Mouse (Mus musculus): ENCODE results near the gene Lrrc4b. TPM values are rescaled to one million over a fixed set of nuclear protein-coding genes. Genes with fewer than 3 reads are reported as not detected.

The Lrrc4b gene
- polyA plus RNA-seq, 1 experiment, result not detected

- peaks cover 76% of the 10 kb centered on the region for H3K27me3 ChIP-seq (ENCODE audit: control insufficient read depth, insufficient read depth, insufficient read length)
- TF ChIP-seq TCF12 (IDR thresholded peaks at IDR 0.05; ENCODE audit: insufficient read depth, poor library complexity, severe bottlenecking) (no peak), MYOG (IDR thresholded peaks at IDR 0.05; ENCODE audit: control insufficient read depth in 1 of 3, insufficient read depth in 1 of 3, insufficient read length in 2 of 3, low read depth in 2 of 3) (no peak), POLR2AphosphoS2 (IDR thresholded peaks at IDR 0.05; ENCODE audit: insufficient read length, low read depth) (no peak), TCF3 (IDR thresholded peaks at IDR 0.05; ENCODE audit: insufficient read length, low read depth) (no peak), CEBPB (IDR thresholded peaks at IDR 0.05; ENCODE audit: insufficient read depth, poor library complexity, severe bottlenecking) (no peak), SRF (IDR thresholded peaks at IDR 0.05; ENCODE audit: control insufficient read depth, insufficient read length, low read depth) (no peak)
- no peak overlapping the region for H3K4me2 ChIP-seq (ENCODE audit: low read depth)
- H3K36me3 ChIP-seq (ENCODE audit: control insufficient read depth, insufficient read depth), result no peaks in the 10 kb centered on the region
- H3K4me3 ChIP-seq, result no peak overlapping the region
- H3ac ChIP-seq (ENCODE audit: control insufficient read depth, insufficient read length), result no peak overlapping the region
- no peaks in the 10 kb centered on the region for H3K79me2 ChIP-seq (ENCODE audit: control insufficient read depth, insufficient read depth)
Observed at GRCm38 (mm10) chr7:44442407-44442821, 13.6 kb downstream of the Lrrc4b start.

- Histone ChIP-seq H3K79me2 (ENCODE audit: control insufficient read depth, insufficient read depth) (no peaks in the 10 kb centered on the region), H3K4me2 (ENCODE audit: low read depth) (no peak overlapping the region), H3K36me3 (ENCODE audit: control insufficient read depth, insufficient read depth) (no peaks in the 10 kb centered on the region), H3K4me3 (no peak overlapping the region), H3ac (ENCODE audit: control insufficient read depth, insufficient read length) (no peak overlapping the region), H3K27me3 (ENCODE audit: control insufficient read depth, insufficient read depth, insufficient read length) (peaks cover 85% of the 10 kb centered on the region)
- TF ChIP-seq USF1 (IDR thresholded peaks at IDR 0.05; ENCODE audit: low read depth) (no peak), CEBPB (IDR thresholded peaks at IDR 0.05; ENCODE audit: insufficient read depth, poor library complexity, severe bottlenecking) (no peak), POLR2AphosphoS2 (IDR thresholded peaks at IDR 0.05; ENCODE audit: insufficient read length, low read depth) (no peak), MYOG (IDR thresholded peaks at IDR 0.05; ENCODE audit: control insufficient read depth in 1 of 3, insufficient read depth in 1 of 3, insufficient read length in 2 of 3, low read depth in 2 of 3) (no peak), MAX (IDR thresholded peaks at IDR 0.05; ENCODE audit: low read depth) (no peak), SRF (IDR thresholded peaks at IDR 0.05; ENCODE audit: control insufficient read depth, insufficient read length, low read depth) (no peak)
Observed at GRCm38 (mm10) chr7:44443268-44444173, 14.7 kb downstream of the Lrrc4b start.

- no peaks in the 10 kb centered on the region for H3K79me2 ChIP-seq (ENCODE audit: control insufficient read depth, insufficient read depth)
- TF ChIP-seq USF1 (IDR thresholded peaks at IDR 0.05; ENCODE audit: low read depth) (no peak), MYOG (IDR thresholded peaks at IDR 0.05; ENCODE audit: control insufficient read depth in 1 of 3, insufficient read depth in 1 of 3, insufficient read length in 2 of 3, low read depth in 2 of 3) (no peak), POLR2AphosphoS2 (IDR thresholded peaks at IDR 0.05; ENCODE audit: insufficient read length, low read depth) (no peak)
- H3K4me3 ChIP-seq, result no peak overlapping the region
- H3K4me2 ChIP-seq (ENCODE audit: low read depth), result no peak overlapping the region
- H3K36me3 ChIP-seq (ENCODE audit: control insufficient read depth, insufficient read depth), result no peaks in the 10 kb centered on the region
- H3K27me3 ChIP-seq (ENCODE audit: control insufficient read depth, insufficient read depth, insufficient read length), result peaks cover 89% of the 10 kb centered on the region
- no peak overlapping the region for H3ac ChIP-seq (ENCODE audit: control insufficient read depth, insufficient read length)
Observed at GRCm38 (mm10) chr7:44444886-44445527, 16.2 kb downstream of the Lrrc4b start.

- Histone ChIP-seq H3ac (ENCODE audit: control insufficient read depth, insufficient read length) (no peak overlapping the region), H3K4me3 (no peak overlapping the region), H3K36me3 (ENCODE audit: control insufficient read depth, insufficient read depth) (no peaks in the 10 kb centered on the region), H3K27me3 (ENCODE audit: control insufficient read depth, insufficient read depth, insufficient read length) (peaks cover 84% of the 10 kb centered on the region), H3K4me2 (ENCODE audit: low read depth) (no peak overlapping the region), H3K79me2 (ENCODE audit: control insufficient read depth, insufficient read depth) (no peaks in the 10 kb centered on the region)
- TF ChIP-seq MAX (IDR thresholded peaks at IDR 0.05; ENCODE audit: low read depth) (no peak), POLR2A (IDR thresholded peaks at IDR 0.05; ENCODE audit: insufficient read length, low read depth) (no peak), E2F4 (IDR thresholded peaks at IDR 0.05; ENCODE audit: insufficient read depth) (no peak), MYOG (IDR thresholded peaks at IDR 0.05; ENCODE audit: control insufficient read depth in 1 of 3, insufficient read depth in 1 of 3, insufficient read length in 2 of 3, low read depth in 2 of 3) (no peak), POLR2AphosphoS2 (IDR thresholded peaks at IDR 0.05; ENCODE audit: insufficient read length, low read depth) (no peak)
Observed at GRCm38 (mm10) chr7:44445528-44445923, 16.7 kb downstream of the Lrrc4b start.

- Histone ChIP-seq H3ac (ENCODE audit: control insufficient read depth, insufficient read length) (no peak overlapping the region), H3K4me3 (no peak overlapping the region), H3K36me3 (ENCODE audit: control insufficient read depth, insufficient read depth) (no peaks in the 10 kb centered on the region), H3K4me2 (ENCODE audit: low read depth) (no peak overlapping the region), H3K27me3 (ENCODE audit: control insufficient read depth, insufficient read depth, insufficient read length) (peaks cover 82% of the 10 kb centered on the region), H3K79me2 (ENCODE audit: control insufficient read depth, insufficient read depth) (no peaks in the 10 kb centered on the region)
- TF ChIP-seq E2F4 (IDR thresholded peaks at IDR 0.05; ENCODE audit: insufficient read depth) (no peak), MAX (IDR thresholded peaks at IDR 0.05; ENCODE audit: low read depth) (no peak), CEBPB (IDR thresholded peaks at IDR 0.05; ENCODE audit: insufficient read depth, poor library complexity, severe bottlenecking) (no peak), POLR2AphosphoS2 (IDR thresholded peaks at IDR 0.05; ENCODE audit: insufficient read length, low read depth) (no peak), REST (IDR thresholded peaks at IDR 0.05; ENCODE audit: insufficient read depth, insufficient read length) (no peak), TCF3 (IDR thresholded peaks at IDR 0.05; ENCODE audit: insufficient read length, low read depth) (no peak), POLR2A (IDR thresholded peaks at IDR 0.05; ENCODE audit: insufficient read length, low read depth) (no peak), MYOD1 (IDR thresholded peaks at IDR 0.05; ENCODE audit: control insufficient read depth in 1 of 3, insufficient read length in 2 of 3, low read depth in 2 of 3) (no peak), TCF12 (IDR thresholded peaks at IDR 0.05; ENCODE audit: insufficient read depth, poor library complexity, severe bottlenecking) (no peak), USF1 (IDR thresholded peaks at IDR 0.05; ENCODE audit: low read depth) (no peak)
Observed at GRCm38 (mm10) chr7:44446070-44446855, 17.4 kb downstream of the Lrrc4b start.
